Mouse (Mus musculus) embryonic facial prominence, embryonic 12.5 days (tissue): ENCODE results near the gene Dnah7b. TPM values are rescaled to one million over a fixed set of nuclear protein-coding genes. Genes with fewer than 3 reads are reported as not detected.
"Not testable (repeated sequence)": the region's sequence is repeated elsewhere in the genome, so short reads cannot be mapped to it uniquely, and the experiment has no call there.

ENCODE experiments used
- ATAC-seq: fragments of 200-750 bp; cut with Nextera tagmentation; 2 replicates; pipeline ENCODE4 v1.8.0; 2017; ENCODE audit not compliant: insufficient number of reproducible peaks, insufficient read depth, low FRiP score, low TSS enrichment
- H3K27ac ChIP-seq: fragments of 300-500 bp; sonication (generic); 2 replicates; pipeline ENCODE4 v1.5.1; 2016; ENCODE audit warnings: mild to moderate bottlenecking
- H3K27me3 ChIP-seq: fragments of 300-500 bp; sonication (generic); 2 replicates; pipeline ENCODE4 v1.6.1; 2016; ENCODE audit warnings: mild to moderate bottlenecking, moderate library complexity
- H3K36me3 ChIP-seq: fragments of 300-500 bp; sonication (generic); 2 replicates; pipeline ENCODE4 v1.6.1; 2016; ENCODE audit warnings: mild to moderate bottlenecking
- H3K4me1 ChIP-seq: fragments of 300-500 bp; sonication (generic); 2 replicates; pipeline ENCODE4 v1.6.1; 2016
- H3K4me2 ChIP-seq: fragments of 300-500 bp; sonication (generic); replicated peaks from 2 replicates; pipeline ENCODE4 v1.6.1; 2016; ENCODE audit warnings: mild to moderate bottlenecking, moderate library complexity
- H3K4me3 ChIP-seq: fragments of 300-500 bp; sonication (generic); 2 replicates; pipeline ENCODE4 v1.5.1; 2016; ENCODE audit warnings: mild to moderate bottlenecking
- H3K9ac ChIP-seq: fragments of 300-500 bp; sonication (generic); 2 replicates; pipeline ENCODE4 v1.6.1; 2016; ENCODE audit warnings: mild to moderate bottlenecking, moderate library complexity
- H3K9me3 ChIP-seq: fragments of 300-500 bp; sonication (generic); 2 replicates; pipeline ENCODE4 v1.6.1; 2016; ENCODE audit warnings: mild to moderate bottlenecking, moderate library complexity
- WGBS: fragments of 180-500 bp; shearing (Covaris S2); methylation state at CpG from one replicate; pipeline ENCODE4 v1.1.7; 2016; 5-methylcytosine and 5-hydroxymethylcytosine counted together
- polyA plus RNA-seq: library from polyadenylated mRNA; unstranded; fragments of >200 nt; fragmentation: Nextera tagmentation; extraction: Ambion mirVana; gene quantifications from 2 replicates; pipeline ENCODE4 v1.2.1, GENCODE M21; 2016

Dnah7b gene
- polyA plus RNA-seq, 1 experiment from 2014 or later: 2.6 TPM

GRCm38 (mm10) chr1:46196835-46197234 is 130.7 kb downstream of the Dnah7b start:
- not testable (repeated sequence) for H3K36me3 ChIP-seq, H3K4me2 ChIP-seq, H3K27ac ChIP-seq, H3K9me3 ChIP-seq, H3K4me1 ChIP-seq, ATAC-seq, H3K27me3 ChIP-seq, H3K9ac ChIP-seq, H3K4me3 ChIP-seq
- 65% methylated on average over 2 of the region's 2 CpGs for WGBS

GRCm38 (mm10) chr1:46201169-46201568 is 135.1 kb downstream of the Dnah7b start:
- H3K4me3 ChIP-seq, H3K27me3 ChIP-seq, H3K4me1 ChIP-seq, H3K27ac ChIP-seq, H3K9me3 ChIP-seq, H3K4me2 ChIP-seq, H3K9ac ChIP-seq, H3K36me3 ChIP-seq, ATAC-seq: not testable (repeated sequence)
- WGBS: 92% methylated on average over 9 of the region's 9 CpGs

DNA sequence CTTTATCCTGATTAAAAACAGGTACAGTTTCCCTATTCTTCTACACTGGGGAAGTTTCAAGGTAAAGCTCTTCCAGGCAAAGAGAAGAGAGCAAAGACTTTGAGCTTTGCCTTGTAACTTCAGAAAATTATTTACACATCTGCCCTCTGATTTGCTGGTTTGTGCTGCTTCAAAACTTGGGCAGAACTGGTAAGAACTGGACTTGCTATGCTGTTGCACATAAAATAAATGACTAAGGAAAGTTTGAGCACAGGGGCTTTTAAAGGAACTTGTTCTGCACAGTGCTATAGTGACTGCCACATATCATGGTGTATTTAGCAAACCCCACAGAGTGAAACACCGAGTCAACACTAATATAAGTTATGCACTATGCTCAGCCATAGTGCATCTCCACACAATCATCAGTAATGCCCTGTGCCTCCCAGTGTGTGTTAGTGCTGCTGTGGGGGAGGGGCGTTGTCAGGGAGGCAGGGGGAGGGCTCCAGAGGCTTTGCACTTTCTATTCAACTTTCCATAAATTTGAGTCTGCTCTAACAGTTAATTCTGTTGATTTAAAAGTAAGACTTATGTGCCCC is 144.0 kb downstream of the Dnah7b start:
- WGBS: 81% methylated on average over 2 of the region's 2 CpGs
- not testable (repeated sequence) for H3K4me3 ChIP-seq

GRCm38 (mm10) chr1:46222704-46223103 is 156.6 kb downstream of the Dnah7b start:
- H3K4me1 ChIP-seq, H3K4me3 ChIP-seq, H3K36me3 ChIP-seq, ATAC-seq, H3K27me3 ChIP-seq, H3K4me2 ChIP-seq, H3K9ac ChIP-seq, H3K9me3 ChIP-seq, H3K27ac ChIP-seq: not testable (repeated sequence)
- 84% methylated on average over 2 of the region's 2 CpGs for WGBS

More for the DNA sequence above, 144.0 kb downstream of the Dnah7b start:
- H3K27ac ChIP-seq, H3K9ac ChIP-seq, H3K27me3 ChIP-seq, H3K4me1 ChIP-seq, H3K36me3 ChIP-seq, H3K9me3 ChIP-seq, H3K4me2 ChIP-seq, ATAC-seq: not testable (repeated sequence)

GRCm38 (mm10) chr1:46226136-46226535 is 160.0 kb downstream of the Dnah7b start:
- not testable (repeated sequence) for H3K27me3 ChIP-seq, H3K9me3 ChIP-seq, H3K4me1 ChIP-seq, H3K9ac ChIP-seq, ATAC-seq, H3K36me3 ChIP-seq, H3K4me3 ChIP-seq, H3K27ac ChIP-seq, H3K4me2 ChIP-seq

DNA sequence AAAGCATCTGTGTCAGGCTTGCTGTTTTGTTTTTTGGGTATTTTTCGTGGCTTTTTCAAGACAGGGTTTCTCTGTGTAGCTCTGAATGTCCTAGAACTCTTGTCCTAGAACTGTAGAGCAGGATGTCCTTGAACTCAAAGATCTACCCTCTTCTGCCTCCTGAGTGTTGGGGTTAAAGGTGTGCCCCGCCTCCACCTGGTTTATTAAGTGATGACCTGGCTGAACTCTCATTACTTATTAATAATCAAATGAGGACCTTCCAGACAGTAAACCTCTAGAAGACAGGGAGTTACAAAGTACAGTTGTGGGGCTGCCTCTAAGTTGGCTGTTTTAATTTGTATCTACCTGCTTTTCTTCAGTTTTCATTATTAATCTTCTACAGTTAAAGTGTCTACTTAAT is 202.7 kb downstream of the Dnah7b start:
- not testable (repeated sequence) for H3K9me3 ChIP-seq, H3K4me3 ChIP-seq, H3K9ac ChIP-seq, H3K27ac ChIP-seq, H3K4me1 ChIP-seq, ATAC-seq, H3K27me3 ChIP-seq, H3K4me2 ChIP-seq, H3K36me3 ChIP-seq
- 71% methylated on average over 2 of the region's 2 CpGs for WGBS

DNA sequence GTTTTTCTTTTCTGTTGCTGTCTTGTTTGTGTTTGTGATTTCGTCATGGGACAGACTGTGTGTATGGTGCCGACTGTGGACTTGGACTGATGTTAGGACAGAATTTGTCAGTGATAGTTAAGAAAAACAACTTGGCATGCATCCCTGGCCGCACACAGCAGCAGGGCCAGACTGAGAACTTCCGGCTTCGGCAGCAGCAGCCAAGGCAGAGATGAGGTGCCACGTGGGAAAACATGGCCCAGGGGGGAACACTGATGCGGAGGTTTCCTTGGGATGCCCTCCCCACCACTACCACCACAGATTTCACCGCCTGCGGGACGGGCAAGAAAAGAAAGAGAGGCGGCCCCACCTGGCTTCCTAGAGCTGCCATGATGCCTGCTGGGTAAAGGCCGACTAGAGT is 205.8 kb downstream of the Dnah7b start:
- no peaks in the 10 kb centered on the region for H3K36me3 ChIP-seq
- H3K4me1 ChIP-seq: no peaks in the 10 kb centered on the region
- H3K27ac ChIP-seq: no peak overlapping the region
- H3K9me3 ChIP-seq: no peaks in the 10 kb centered on the region
- H3K4me2 ChIP-seq: no peak overlapping the region
- H3K9ac ChIP-seq: no peak overlapping the region
- 86% methylated on average over 12 of the region's 12 CpGs for WGBS
- no peaks in the 10 kb centered on the region for H3K27me3 ChIP-seq
- ATAC-seq: no peak
- no peak overlapping the region for H3K4me3 ChIP-seq

GRCm38 (mm10) chr1:46278057-46278910 is 212.2 kb downstream of the Dnah7b start:
- 61% methylated on average over 2 of the region's 2 CpGs for WGBS
- ATAC-seq, H3K4me1 ChIP-seq, H3K36me3 ChIP-seq, H3K9me3 ChIP-seq, H3K27me3 ChIP-seq, H3K4me3 ChIP-seq, H3K9ac ChIP-seq, H3K4me2 ChIP-seq, H3K27ac ChIP-seq: not testable (repeated sequence)

- H3K4me1 ChIP-seq, H3K4me2 ChIP-seq, H3K4me3 ChIP-seq, H3K9ac ChIP-seq, H3K36me3 ChIP-seq, ATAC-seq, H3K27me3 ChIP-seq, H3K9me3 ChIP-seq, H3K27ac ChIP-seq: not testable (repeated sequence)
- 68% methylated on average over 1 of the region's 1 CpGs for WGBS
These were observed 212.9 kb downstream of the Dnah7b start for GRCm38 (mm10) chr1:46278911-46279565.

- WGBS: 80% methylated on average over 2 of the region's 2 CpGs
- H3K4me2 ChIP-seq, H3K9me3 ChIP-seq, ATAC-seq, H3K4me1 ChIP-seq, H3K4me3 ChIP-seq, H3K36me3 ChIP-seq, H3K9ac ChIP-seq, H3K27me3 ChIP-seq, H3K27ac ChIP-seq: not testable (repeated sequence)
These were observed 228.3 kb downstream of the Dnah7b start for GRCm38 (mm10) chr1:46294451-46294850.

DNA sequence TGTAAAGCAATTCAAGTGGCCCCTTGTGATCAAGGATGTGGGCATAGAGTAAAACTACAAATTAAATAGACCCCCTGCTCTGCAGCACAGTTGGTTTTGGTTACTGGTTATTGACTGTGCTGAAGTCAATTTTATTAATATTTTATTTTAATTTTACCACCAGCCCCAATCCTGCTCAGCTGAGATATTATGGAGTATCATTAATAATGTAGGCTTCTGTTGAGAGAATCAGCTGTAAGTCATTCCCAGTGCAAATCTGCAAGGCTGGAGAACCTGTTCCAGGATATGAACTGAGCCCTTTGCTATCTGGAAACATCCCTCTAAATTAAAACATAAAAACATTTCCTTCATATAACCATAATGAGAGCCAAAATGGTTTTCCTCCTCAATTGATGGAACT is 259.8 kb downstream of the Dnah7b start:
- ATAC-seq, H3K9ac ChIP-seq, H3K36me3 ChIP-seq, H3K4me1 ChIP-seq, H3K27ac ChIP-seq, H3K27me3 ChIP-seq, H3K4me3 ChIP-seq, H3K4me2 ChIP-seq, H3K9me3 ChIP-seq: not testable (repeated sequence)

DNA sequence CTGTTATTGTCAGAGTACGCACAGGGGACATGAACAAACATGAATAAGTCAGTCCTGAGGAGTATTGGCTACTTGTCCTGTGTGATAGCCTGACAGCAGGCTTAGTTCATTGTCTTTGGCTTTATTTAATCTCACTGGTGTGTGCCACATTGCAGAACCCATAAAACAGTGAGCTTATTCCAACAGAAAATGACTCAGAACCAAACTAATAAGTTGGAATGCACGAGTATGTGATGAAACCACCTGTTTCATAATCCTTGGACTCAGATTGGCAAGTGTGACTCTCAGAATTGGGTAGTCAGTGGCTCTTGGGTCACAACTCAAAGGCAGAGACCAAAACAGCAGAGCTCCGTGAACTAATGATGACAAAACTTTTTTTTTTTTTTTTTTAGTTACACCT is 279.2 kb downstream of the Dnah7b start:
- WGBS: 85% methylated on average over 3 of the region's 3 CpGs
- not testable (repeated sequence) for H3K9ac ChIP-seq, H3K4me2 ChIP-seq, ATAC-seq, H3K9me3 ChIP-seq, H3K36me3 ChIP-seq, H3K27me3 ChIP-seq, H3K27ac ChIP-seq, H3K4me3 ChIP-seq, H3K4me1 ChIP-seq
